Mouse (Mus musculus) cerebellum, adult 18-20 months (tissue): ENCODE data around the gene Prkch.

Source experiments
- DNase-seq, 2 experiments: peaks; one replicate each; pipeline ENCODE4 v3.0.0; 2021

Gene Prkch

GRCm38 (mm10) chr12:73617652-73618051, 33.1 kb downstream of the Prkch start:
- DNase-seq = no peak

- no peak for DNase-seq
Observed at GRCm38 (mm10) chr12:73625277-73626032, 40.9 kb downstream of the Prkch start.

- no peak for DNase-seq
Observed at GRCm38 (mm10) chr12:73627902-73628301, 43.3 kb downstream of the Prkch start.

- no peak for DNase-seq
Observed at GRCm38 (mm10) chr12:73630596-73630995, 46.0 kb downstream of the Prkch start.

- no peak for DNase-seq
Observed at GRCm38 (mm10) chr12:73631148-73631547, 46.6 kb downstream of the Prkch start.

- no peak for DNase-seq
Observed at GRCm38 (mm10) chr12:73632671-73633244, 48.2 kb downstream of the Prkch start.

GRCm38 (mm10) chr12:73633707-73634106, 49.1 kb downstream of the Prkch start:
- no peak for DNase-seq

- DNase-seq = no peak
Observed at GRCm38 (mm10) chr12:73639571-73639970, 55.0 kb downstream of the Prkch start.

GRCm38 (mm10) chr12:73641183-73641582, 56.6 kb downstream of the Prkch start:
- DNase-seq = no peak

- no peak for DNase-seq
Observed at GRCm38 (mm10) chr12:73645216-73645615, 60.6 kb downstream of the Prkch start.

- DNase-seq = no peak
Observed at GRCm38 (mm10) chr12:73647686-73648085, 63.1 kb downstream of the Prkch start.

- no peak for DNase-seq
Observed at GRCm38 (mm10) chr12:73656568-73657204, 72.1 kb downstream of the Prkch start.

GRCm38 (mm10) chr12:73663421-73663820, 78.8 kb downstream of the Prkch start:
- DNase-seq = no peak

- DNase-seq = no peak
Observed at GRCm38 (mm10) chr12:73666701-73667100, 82.1 kb downstream of the Prkch start.

- DNase-seq = no peak
Observed at GRCm38 (mm10) chr12:73667607-73668006, 83.0 kb downstream of the Prkch start.

- no peak for DNase-seq
Observed at GRCm38 (mm10) chr12:73670739-73671138, 86.1 kb downstream of the Prkch start.

- no peak for DNase-seq
Observed at GRCm38 (mm10) chr12:73671540-73671939, 86.9 kb downstream of the Prkch start.

GRCm38 (mm10) chr12:73672007-73672406, 87.4 kb downstream of the Prkch start:
- no peak for DNase-seq

- DNase-seq = no peak
Observed at GRCm38 (mm10) chr12:73673783-73674182, 89.2 kb downstream of the Prkch start.

GRCm38 (mm10) chr12:73675212-73675611, 90.6 kb downstream of the Prkch start:
- no peak for DNase-seq

GRCm38 (mm10) chr12:73679400-73679801, 94.8 kb downstream of the Prkch start:
- DNase-seq = no peak

GRCm38 (mm10) chr12:73682921-73683346, 98.3 kb downstream of the Prkch start:
- no peak for DNase-seq

- no peak for DNase-seq
Observed at GRCm38 (mm10) chr12:73685875-73686274, 101.3 kb downstream of the Prkch start.

- DNase-seq = no peak
Observed at GRCm38 (mm10) chr12:73686456-73686855, 101.9 kb downstream of the Prkch start.
